In genomic region chr9:72448026-72448425, GRCm38 (mm10) we compare ENCODE assay signal across 7 mouse cellular contexts. TPM values are rescaled to one million over a fixed set of nuclear protein-coding genes. Genes with fewer than 3 reads are reported as not detected.
DNase-seq lines count a peak whose midpoint lies in the region; ATAC-seq and TF ChIP-seq lines count a peak whose summit lies in the region.

No protein-coding gene starts in this region.

- no peak overlapping the region for H3K4me3 ChIP-seq in midbrain, embryonic 10.5 days
- no peak overlapping the region for H3K4me3 ChIP-seq in midbrain, embryonic 13.5 days (replicated peaks)
- no peak overlapping the region for H3K4me3 ChIP-seq in liver, embryonic 13.5 days (replicated peaks)

- H3K9me3 ChIP-seq in midbrain, embryonic 10.5 days (replicated peaks) = no peaks in the 10 kb centered on the region
- no peaks in the 10 kb centered on the region for H3K9me3 ChIP-seq in midbrain, embryonic 13.5 days
- no peaks in the 10 kb centered on the region for H3K9me3 ChIP-seq in liver, embryonic 13.5 days (replicated peaks)

- no peak overlapping the region for H3K4me2 ChIP-seq in midbrain, embryonic 13.5 days (replicated peaks)
- peak overlapping the region; percentile 62; the same call in 1 of the 2 replicates for H3K4me2 ChIP-seq in liver, embryonic 13.5 days

- peak; percentile 49 for DNase-seq in midbrain, embryonic 10.5 days (ENCODE audit: low spot score)
- no peak for DNase-seq in Patski (ENCODE audit: low read depth, low spot score)
- DNase-seq in embryo, embryonic 10.5 days (ENCODE audit: low spot score) = peak; percentile 63
- DNase-seq in liver, embryonic 13.5 days = no peak
- peak; percentile 53 to 66 for DNase-seq in right cerebral cortex, postnatal 10 days (ENCODE audit: low spot score in 2 of 2)

- POLR2A ChIA-PET in Patski (lab: Charles Lee) = no interaction called here

- H3K36me3 ChIP-seq in midbrain, embryonic 10.5 days = peaks cover 100% of the 10 kb centered on the region
- H3K36me3 ChIP-seq in midbrain, embryonic 13.5 days = peaks cover 38% of the 10 kb centered on the region
- H3K36me3 ChIP-seq in liver, embryonic 13.5 days = peaks cover 98% of the 10 kb centered on the region

- H3K27me3 ChIP-seq in midbrain, embryonic 10.5 days (ENCODE audit: low read depth, poor library complexity, severe bottlenecking) = no peaks in the 10 kb centered on the region
- no peaks in the 10 kb centered on the region for H3K27me3 ChIP-seq in midbrain, embryonic 13.5 days
- no peaks in the 10 kb centered on the region for H3K27me3 ChIP-seq in Patski
- H3K27me3 ChIP-seq in liver, embryonic 13.5 days = no peaks in the 10 kb centered on the region

- H3K9ac ChIP-seq in midbrain, embryonic 13.5 days (replicated peaks) = no peak overlapping the region
- H3K9ac ChIP-seq in liver, embryonic 13.5 days = no peak overlapping the region

- ATAC-seq in midbrain, embryonic 13.5 days = no peak
- no peak for ATAC-seq in Patski
- peak; percentile 44 for ATAC-seq in inflammation-experienced regulatory T-cells, adult 6 months
- no peak for ATAC-seq in liver, embryonic 13.5 days (ENCODE audit: low read depth)

- no peaks in the 10 kb centered on the region for H3K4me1 ChIP-seq in midbrain, embryonic 10.5 days
- no peaks in the 10 kb centered on the region for H3K4me1 ChIP-seq in midbrain, embryonic 13.5 days (replicated peaks)
- H3K4me1 ChIP-seq in liver, embryonic 13.5 days (replicated peaks) = peaks cover 62% of the 10 kb centered on the region

- in situ Hi-C loops in Patski (cut with MboI; ENCODE audit: low pct_unique_long_range_greater_than_20kb) = no loop called here

- peak; percentile 81 for TF ChIP-seq CTCF in Patski (IDR thresholded peaks at IDR 0.05)

- CTCF ChIA-PET in Patski (lab: Charles Lee) = interaction anchor here (1.0 to 5.2 kb wide), 5 partner anchors 10 to 61 kb away, joined by 3 to 36 read pairs (median 3); partner anchors contain the start of gene Mns1

- no peak overlapping the region for H3K27ac ChIP-seq in midbrain, embryonic 10.5 days (replicated peaks)
- H3K27ac ChIP-seq in midbrain, embryonic 13.5 days = no peak overlapping the region
- H3K27ac ChIP-seq in liver, embryonic 13.5 days = peak overlapping the region; percentile 35; the same call in 1 of the 2 replicates

- 63% methylated on average over 8 of the region's 8 CpGs for WGBS in midbrain, embryonic 10.5 days
- 51% methylated on average over 8 of the region's 8 CpGs for WGBS in midbrain, embryonic 13.5 days
- WGBS in liver, embryonic 13.5 days (ENCODE audit: insufficient replicate concordance) = 53% methylated on average over 8 of the region's 8 CpGs

RNA-seq across cellular contexts. Expression of gene Mns1, which starts 10.2 kb away (rescaled TPM):
- 52.9 and 53.8 TPM in 2 replicates for polyA plus RNA-seq in midbrain, embryonic 10.5 days (2016; fragmentation: Nextera tagmentation; extraction: Ambion mirVana)
- 16.1 and 19.9 TPM in 2 replicates for polyA plus RNA-seq in midbrain, embryonic 13.5 days (2015; fragmentation: Nextera tagmentation; extraction: Ambion mirVana)
- 5.5 TPM for polyA plus RNA-seq in Patski (2021)
- 10 to 100 TPM; 15.0 to 47.1 (median 15.9) TPM for polyA plus RNA-seq in inflammation-experienced regulatory T-cells, adult 6 months (2017; shearing (Covaris generic))
- 101 and 144 TPM in 2 replicates for polyA plus RNA-seq in liver, embryonic 13.5 days (2015; fragmentation: Nextera tagmentation; extraction: Ambion mirVana)

RNA-seq across cellular contexts. Expression of gene Tex9, which starts 44.0 kb away (rescaled TPM):
- 69.6 and 75.0 TPM in 2 replicates for polyA plus RNA-seq in midbrain, embryonic 10.5 days (2016; fragmentation: Nextera tagmentation; extraction: Ambion mirVana)
- polyA plus RNA-seq in midbrain, embryonic 13.5 days (2015; fragmentation: Nextera tagmentation; extraction: Ambion mirVana) = 50.7 and 53.0 TPM in 2 replicates
- 23.6 TPM for polyA plus RNA-seq in Patski (2021)
- polyA plus RNA-seq in inflammation-experienced regulatory T-cells, adult 6 months (2017; shearing (Covaris generic)) = 10 to 100 TPM; 13.3 to 13.5 (median 13.4) TPM
- 6.2 and 8.1 TPM in 2 replicates for polyA plus RNA-seq in liver, embryonic 13.5 days (2015; fragmentation: Nextera tagmentation; extraction: Ambion mirVana)

Comparison
In these comparisons a context has a peak if more than half of its experiments do, and no peak if none do; other contexts are left out.
1. DNase-seq: peak in midbrain, embryonic 10.5 days (single experiment), embryo, embryonic 10.5 days (single experiment) and right cerebral cortex, postnatal 10 days (2 of 2); none in Patski (single experiment) and liver, embryonic 13.5 days (single experiment).